Mouse (Mus musculus): ENCODE data around the gene Dhdds.
A peak's percentile ranks its signal among the peaks of the same experiment; 100 is the strongest.

DNA sequence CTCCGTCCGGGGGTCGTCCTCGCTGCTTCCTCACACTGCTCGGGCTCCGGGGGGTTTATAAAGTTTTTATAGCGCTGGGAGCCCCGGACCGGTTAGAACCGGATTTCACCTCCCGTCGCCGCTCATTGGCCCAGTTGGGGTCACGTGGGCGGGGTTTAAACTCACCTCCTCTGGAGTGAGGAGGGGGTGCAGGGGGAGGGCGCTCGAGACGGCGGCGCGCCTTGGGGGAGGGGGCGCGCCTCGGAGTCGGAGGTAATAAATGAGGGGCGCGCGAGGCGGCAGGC lies 32.9 kb downstream of the Dhdds start:
- TF ChIP-seq HCFC1 (IDR thresholded peaks at IDR 0.05; ENCODE audit: low read depth, low read length) (peak; percentile 53; the same call in 1 of the 2 replicates), EP300 (IDR thresholded peaks at IDR 0.05; ENCODE audit: low read depth in 1 of 2, low read length in 2 of 2) (no peak), TBP (IDR thresholded peaks at IDR 0.05; ENCODE audit: low read depth, low read length) (peak; percentile 55; the same call in 1 of the 2 replicates), ZNF384 (IDR thresholded peaks at IDR 0.05; ENCODE audit: low read depth, low read length) (no peak), CTCF (IDR thresholded peaks at IDR 0.05 in 2 of 3, conservative IDR thresholded peaks at IDR 0.05 in 1 of 3; ENCODE audit: control insufficient read depth in 1 of 3, insufficient read depth in 1 of 3, low read depth in 2 of 3, low read length in 3 of 3, poor library complexity in 1 of 3, severe bottlenecking in 1 of 3) (no peak), USF1 (IDR thresholded peaks at IDR 0.05; ENCODE audit: low read depth, low read length) (peak; percentile 96)
